Mouse (Mus musculus) lung, embryonic 15.5 days (tissue): ENCODE measurements around the gene Gm35549. TPM values are rescaled to one million over a fixed set of nuclear protein-coding genes. Genes with fewer than 3 reads are reported as not detected.
A peak's percentile ranks its signal among the peaks of the same experiment; 100 is the strongest.

Experiments
- ATAC-seq: fragments of 200-750 bp; cut with Nextera tagmentation; 2 replicates; pipeline ENCODE4 v1.8.0; 2017; ENCODE audit warnings: moderate number of reproducible peaks, borderline replicate concordance; ENCODE audit not compliant: low FRiP score, low TSS enrichment; ENCODE audit errors: extremely low read depth
- H3K27ac ChIP-seq: fragments of 300-500 bp; sonication (generic); 2 replicates; pipeline ENCODE4 v1.5.1; 2015; ENCODE audit warnings: moderate library complexity, mild to moderate bottlenecking, inconsistent platforms
- H3K27me3 ChIP-seq: fragments of 300-500 bp; sonication (generic); 2 replicates; pipeline ENCODE4 v1.6.1; 2015; ENCODE audit warnings: inconsistent platforms
- H3K36me3 ChIP-seq: fragments of 300-500 bp; sonication (generic); 2 replicates; pipeline ENCODE4 v1.6.1; 2015; ENCODE audit warnings: inconsistent platforms
- H3K4me1 ChIP-seq: fragments of 300-500 bp; sonication (generic); 2 replicates; pipeline ENCODE4 v1.6.1; 2015; ENCODE audit warnings: inconsistent platforms
- H3K4me2 ChIP-seq: fragments of 300-500 bp; sonication (generic); 2 replicates; pipeline ENCODE4 v1.6.1; 2015; ENCODE audit warnings: inconsistent platforms, mild to moderate bottlenecking, moderate library complexity
- H3K4me3 ChIP-seq: fragments of 300-500 bp; sonication (generic); 2 replicates; pipeline ENCODE4 v1.5.1; 2015; ENCODE audit warnings: mild to moderate bottlenecking, inconsistent platforms
- H3K9ac ChIP-seq: fragments of 300-500 bp; sonication (generic); 2 replicates; pipeline ENCODE4 v1.6.1; 2015; ENCODE audit warnings: inconsistent platforms
- H3K9me3 ChIP-seq: fragments of 300-500 bp; sonication (generic); 2 replicates; pipeline ENCODE4 v1.6.1; 2016; ENCODE audit warnings: inconsistent platforms
- WGBS: fragments of 180-500 bp; shearing (Covaris S2); methylation state at CpG from one replicate; pipeline ENCODE4 v1.1.7; 2015; 5-methylcytosine and 5-hydroxymethylcytosine counted together
- polyA plus RNA-seq: library from polyadenylated mRNA; unstranded; fragments of >200 nt; fragmentation: Nextera tagmentation; extraction: Ambion mirVana; gene quantifications from 2 replicates; pipeline ENCODE4 v1.2.1, GENCODE M21; 2015

The Gm35549 gene
- polyA plus RNA-seq, 1 experiment from 2014 or later: 1.1 TPM

DNA sequence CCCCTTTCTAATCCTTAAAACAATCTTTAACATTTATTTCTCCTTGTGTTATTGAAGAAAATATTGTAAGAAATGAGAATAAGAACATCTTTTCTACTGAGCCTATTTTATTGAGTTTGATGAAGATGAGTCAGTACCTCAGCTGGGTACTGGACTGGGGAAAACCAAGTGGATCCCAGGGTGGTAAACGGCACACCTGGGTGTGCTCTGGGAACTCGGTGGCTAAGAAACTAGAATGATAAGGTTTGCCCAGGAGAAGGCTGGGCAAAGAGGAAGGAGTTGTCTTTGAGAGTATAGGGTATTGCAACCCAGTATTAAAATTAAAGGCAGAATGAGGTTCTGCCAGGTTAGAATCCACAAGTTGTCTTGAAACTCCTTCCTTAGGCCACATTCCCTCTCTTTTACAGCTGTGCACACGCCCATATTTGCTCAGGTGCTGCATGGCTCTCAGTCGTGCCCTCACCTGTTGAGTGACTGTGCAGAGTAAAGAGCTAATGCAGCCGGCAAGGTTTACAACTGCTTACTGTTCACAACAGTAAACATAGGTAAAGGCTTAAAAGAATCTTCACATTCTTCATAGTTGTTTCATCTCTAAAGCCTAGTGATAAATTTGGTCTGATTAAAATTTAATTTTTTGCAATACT, 20.3 kb downstream of the Gm35549 start:
- Histone ChIP-seq H3K9me3 (no peaks in the 10 kb centered on the region), H3K4me1 (no peaks in the 10 kb centered on the region), H3K4me2 (no peak overlapping the region), H3K36me3 (peaks cover 24% of the 10 kb centered on the region), H3K27ac (peak overlapping the region; percentile 35; the same call in 1 of the 2 replicates), H3K9ac (no peak overlapping the region), H3K4me3 (no peak overlapping the region), H3K27me3 (no peaks in the 10 kb centered on the region)
- ATAC-seq: no peak
- WGBS: 58% methylated on average over 5 of the region's 5 CpGs

- Histone ChIP-seq H3K4me1 (no peaks in the 10 kb centered on the region), H3K9me3 (no peaks in the 10 kb centered on the region), H3K9ac (no peak overlapping the region), H3K4me3 (no peak overlapping the region), H3K36me3 (peaks cover 16% of the 10 kb centered on the region; the same call in 1 of the 2 replicates), H3K4me2 (no peak overlapping the region), H3K27ac (no peak overlapping the region), H3K27me3 (no peaks in the 10 kb centered on the region)
- no peak for ATAC-seq
- 59% methylated on average over 4 of the region's 4 CpGs for WGBS
Observed at GRCm38 (mm10) chr9:122815239-122815851, 28.5 kb downstream of the Gm35549 start.

GRCm38 (mm10) chr9:122814775-122815174, 29.1 kb downstream of the Gm35549 start:
- 93% methylated on average over 2 of the region's 2 CpGs for WGBS
- H3K27ac ChIP-seq: no peak overlapping the region
- no peaks in the 10 kb centered on the region for H3K4me1 ChIP-seq
- no peak overlapping the region for H3K4me2 ChIP-seq
- H3K9me3 ChIP-seq: no peaks in the 10 kb centered on the region
- no peaks in the 10 kb centered on the region for H3K27me3 ChIP-seq
- ATAC-seq: no peak
- no peak overlapping the region for H3K4me3 ChIP-seq
- no peak overlapping the region for H3K9ac ChIP-seq
- 0 out of 2 replicates have a peak, but pooled peaks cover 13% of the 10 kb centered on the region for H3K36me3 ChIP-seq

- 82% methylated on average over 5 of the region's 5 CpGs for WGBS
- no peak for ATAC-seq
- Histone ChIP-seq H3K27me3 (no peaks in the 10 kb centered on the region), H3K4me3 (no peak overlapping the region), H3K36me3 (0 out of 2 replicates have a peak, but pooled peaks cover 13% of the 10 kb centered on the region), H3K4me2 (no peak overlapping the region), H3K9ac (no peak overlapping the region), H3K4me1 (no peaks in the 10 kb centered on the region), H3K9me3 (no peaks in the 10 kb centered on the region), H3K27ac (no peak overlapping the region)
Observed at GRCm38 (mm10) chr9:122812386-122812785, 31.4 kb downstream of the Gm35549 start.

GRCm38 (mm10) chr9:122810212-122810611, 33.6 kb downstream of the Gm35549 start:
- Histone ChIP-seq H3K27me3 (no peaks in the 10 kb centered on the region), H3K4me3 (no peak overlapping the region), H3K9ac (no peak overlapping the region), H3K4me2 (no peak overlapping the region), H3K36me3 (0 out of 2 replicates have a peak, but pooled peaks cover 6% of the 10 kb centered on the region), H3K9me3 (no peaks in the 10 kb centered on the region), H3K4me1 (peaks cover 9% of the 10 kb centered on the region; the same call in 1 of the 2 replicates), H3K27ac (no peak overlapping the region)
- ATAC-seq: no peak
- 90% methylated on average over 3 of the region's 3 CpGs for WGBS

GRCm38 (mm10) chr9:122807186-122807585, 36.6 kb downstream of the Gm35549 start:
- Histone ChIP-seq H3K27me3 (no peaks in the 10 kb centered on the region), H3K4me3 (no peak overlapping the region), H3K36me3 (no peaks in the 10 kb centered on the region), H3K27ac (peak overlapping the region; percentile 97; the same call in 1 of the 2 replicates), H3K9ac (no peak overlapping the region), H3K4me2 (no peak overlapping the region), H3K9me3 (no peaks in the 10 kb centered on the region), H3K4me1 (peaks cover 14% of the 10 kb centered on the region)
- 98% methylated on average over 2 of the region's 2 CpGs for WGBS
- ATAC-seq: no peak

DNA sequence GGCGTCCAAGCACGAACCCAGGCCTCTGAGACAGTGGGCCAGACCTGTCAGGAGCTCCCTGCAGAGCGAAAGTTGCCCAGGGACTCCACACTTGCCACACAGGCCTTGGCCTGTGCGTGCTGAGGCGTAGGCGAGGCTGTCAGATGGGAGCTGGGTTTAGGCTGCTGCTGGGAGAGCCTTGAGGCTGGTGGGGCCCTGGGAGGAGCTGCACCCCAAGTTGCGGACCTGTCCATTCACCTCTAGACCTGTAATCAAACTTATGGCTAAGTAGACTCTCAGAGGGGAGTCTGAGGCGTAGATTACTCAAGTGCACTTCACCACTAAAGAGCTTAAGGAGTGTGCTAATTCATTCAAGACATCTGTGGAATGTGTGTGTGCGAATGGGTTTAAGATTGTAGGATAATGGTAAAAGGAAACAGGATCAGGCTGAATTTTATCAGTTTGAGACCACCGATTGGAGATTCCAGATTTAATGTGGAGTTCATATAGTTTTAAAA, 37.9 kb downstream of the Gm35549 start:
- H3K9me3 ChIP-seq: no peaks in the 10 kb centered on the region

DNA sequence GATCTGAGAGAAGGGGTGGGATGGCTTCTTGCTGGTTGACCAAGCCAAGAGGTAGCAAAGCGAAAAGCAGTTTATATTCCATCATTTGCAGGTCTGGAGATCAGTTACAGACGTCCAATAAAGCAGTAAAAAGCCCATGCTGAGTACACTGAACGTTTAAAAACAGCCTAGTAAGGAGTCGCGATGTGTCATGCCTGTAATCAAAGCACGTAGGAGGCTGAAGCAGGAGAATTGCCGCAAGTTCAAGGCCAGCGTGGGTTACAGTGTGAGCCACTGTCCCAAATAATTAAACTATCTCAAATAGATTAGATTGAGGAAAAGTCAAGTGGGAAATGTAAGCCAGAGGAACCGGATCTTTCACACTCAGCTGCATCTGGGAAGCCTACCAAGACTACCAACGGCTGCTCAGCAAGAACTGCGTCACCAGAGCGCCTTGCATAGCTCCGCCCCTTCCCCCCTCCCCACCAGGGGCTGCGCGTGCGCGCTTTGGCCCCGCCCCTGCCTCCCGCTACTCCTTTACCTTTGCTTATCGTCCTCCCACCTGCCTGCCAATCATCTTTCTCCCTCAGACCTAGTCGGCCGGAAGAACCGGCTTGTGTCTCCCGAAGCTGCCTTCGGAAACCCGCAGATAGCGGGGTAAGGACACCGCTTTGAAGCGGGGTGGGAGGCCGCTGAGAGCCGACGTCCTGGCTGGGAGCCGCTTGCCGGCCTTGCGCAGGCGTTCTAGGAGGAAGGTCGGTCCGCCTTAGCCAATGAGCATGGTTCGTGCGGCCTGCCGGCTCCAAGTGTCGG, 38.6 kb downstream of the Gm35549 start, which contains the start of gene Tcaim:
Gene Tcaim (plus strand): TSS at position 487 of the 792 bp plus-strand sequence.
- Histone ChIP-seq H3K27ac (peak within 1 kb of the TSS; percentile 97), H3K9ac (peak within 1 kb of the TSS; percentile 63), H3K27me3 (no peaks in the 10 kb centered on the region), H3K4me2 (peak within 1 kb of the TSS; percentile 90), H3K36me3 (no peaks in the 10 kb centered on the region), H3K4me1 (peaks cover 14% of the 10 kb centered on the region), H3K4me3 (peak within 1 kb of the TSS; percentile 63), H3K9me3 (no peaks in the 10 kb centered on the region)
- peak; percentile 98 for ATAC-seq
- 6% methylated on average over 42 of the region's 42 CpGs for WGBS

More for the DNA sequence above, 37.9 kb downstream of the Gm35549 start:
- Histone ChIP-seq H3K4me3 (peak overlapping the region; percentile 63), H3K4me1 (peaks cover 14% of the 10 kb centered on the region), H3K9ac (peak overlapping the region; percentile 63), H3K27me3 (no peaks in the 10 kb centered on the region), H3K4me2 (peak overlapping the region; percentile 90), H3K27ac (peak overlapping the region; percentile 97), H3K36me3 (no peaks in the 10 kb centered on the region)
- 9% methylated on average over 10 of the region's 10 CpGs for WGBS
- ATAC-seq: no peak

GRCm38 (mm10) chr9:122786534-122786933, 57.3 kb downstream of the Gm35549 start:
- no peak overlapping the region for H3K27ac ChIP-seq
- WGBS: 80% methylated on average over 1 of the region's 1 CpGs
- H3K4me2 ChIP-seq: no peak overlapping the region
- no peak overlapping the region for H3K4me3 ChIP-seq
- no peaks in the 10 kb centered on the region for H3K36me3 ChIP-seq
- no peaks in the 10 kb centered on the region for H3K4me1 ChIP-seq
- H3K27me3 ChIP-seq: no peaks in the 10 kb centered on the region
- no peaks in the 10 kb centered on the region for H3K9me3 ChIP-seq
- no peak for ATAC-seq
- H3K9ac ChIP-seq: no peak overlapping the region

DNA sequence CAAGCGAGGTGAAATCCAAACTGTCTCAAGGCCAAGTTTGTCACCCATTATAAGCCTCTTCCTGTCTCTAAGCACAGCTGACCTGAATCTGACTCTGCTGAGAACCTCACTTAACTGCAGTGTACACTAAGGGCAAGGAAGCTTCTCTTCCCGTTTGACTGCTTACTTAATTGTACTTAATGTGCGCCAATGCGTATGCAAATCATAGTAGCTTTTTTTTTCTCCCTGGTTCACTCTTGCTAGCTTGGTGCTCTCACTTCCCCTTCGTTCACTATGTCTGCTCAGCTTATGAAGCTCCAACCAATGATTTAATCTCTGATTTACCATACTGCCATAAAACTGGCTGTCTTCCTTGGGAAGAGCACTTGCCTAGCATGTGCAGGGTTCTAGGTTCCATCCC, 58.6 kb downstream of the Gm35549 start:
- no peak overlapping the region for H3K4me2 ChIP-seq
- H3K4me1 ChIP-seq: no peaks in the 10 kb centered on the region
- H3K9me3 ChIP-seq: no peaks in the 10 kb centered on the region
- H3K9ac ChIP-seq: no peak overlapping the region
- H3K4me3 ChIP-seq: no peak overlapping the region
- no peak for ATAC-seq
- H3K36me3 ChIP-seq: no peaks in the 10 kb centered on the region
- H3K27ac ChIP-seq: no peak overlapping the region
- no peaks in the 10 kb centered on the region for H3K27me3 ChIP-seq
- 67% methylated on average over 5 of the region's 5 CpGs for WGBS
